Mouse (Mus musculus) B cell, adult 2 months (primary cell): ENCODE data around the gene Zc3h4.
A peak's percentile ranks its signal among the peaks of the same experiment; 100 is the strongest.
"Not testable (repeated sequence)": the region's sequence is repeated elsewhere in the genome, so short reads cannot be mapped to it uniquely, and the experiment has no call there.

Source experiments
- DNase-seq, 2 experiments: peaks; one replicate each; pipeline ENCODE4 v3.0.0; 2022

Gene Zc3h4

GRCm38 (mm10) chr7:16400689-16401611 lies at the start of gene Zc3h4:
TSS of gene Zc3h4 (plus strand) at chr7:16400910.
- peak; percentile 86 to 89 for DNase-seq

DNA sequence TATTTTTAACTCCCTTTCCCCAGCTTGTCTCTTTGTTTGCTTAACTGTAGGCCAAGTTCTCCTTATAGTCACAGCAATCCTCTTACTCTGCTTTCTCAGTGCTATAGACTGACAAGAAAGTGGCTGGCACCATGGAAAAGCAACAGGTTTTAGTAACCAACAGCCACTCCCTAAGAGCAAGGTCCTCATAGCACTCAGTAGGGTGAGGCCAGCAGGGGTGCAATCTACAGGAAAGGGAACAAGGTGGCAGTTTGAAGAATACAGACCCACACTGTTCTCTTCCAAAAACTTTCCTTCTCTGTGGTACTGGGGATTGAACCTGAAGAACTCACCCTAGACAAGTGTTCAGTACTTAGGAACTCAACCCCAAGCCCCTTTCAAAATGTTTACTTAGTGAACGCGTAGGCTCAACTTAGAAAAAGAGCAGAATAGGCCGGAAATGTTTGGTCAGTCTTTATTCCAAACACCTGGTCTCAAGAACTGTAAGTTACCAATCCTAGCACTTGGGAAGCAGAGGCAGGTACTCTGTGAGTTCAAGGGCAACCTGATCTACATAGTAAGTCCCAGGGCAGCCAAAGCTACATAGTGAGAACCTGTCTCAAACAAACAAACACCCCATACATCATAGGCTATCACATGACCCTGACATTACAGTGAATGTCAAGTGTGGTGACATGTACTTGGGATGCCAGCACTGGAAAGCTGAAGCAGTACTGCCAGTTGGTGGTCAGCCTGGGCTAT lies 44.7 kb upstream of the Zc3h4 start:
- no peak for DNase-seq

DNA sequence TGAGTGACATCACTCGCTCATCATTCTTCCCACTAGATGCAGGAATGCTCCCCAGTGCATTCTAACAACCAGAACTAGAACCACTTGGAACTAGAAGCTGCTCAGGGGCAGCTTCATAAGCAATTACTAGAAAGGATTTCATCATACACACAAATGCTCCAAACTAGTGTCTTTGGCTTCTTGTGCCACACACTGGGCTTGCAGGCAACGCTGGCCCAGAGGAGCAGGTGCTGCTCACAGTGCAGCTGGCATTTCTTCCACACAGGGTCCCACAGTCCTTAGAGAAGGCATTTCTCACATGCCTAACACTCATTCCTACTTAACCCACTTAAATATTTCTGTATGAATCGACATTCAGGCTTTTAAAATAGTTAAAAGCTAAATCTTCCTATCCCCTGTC lies 43.1 kb upstream of the Zc3h4 start:
- no peak for DNase-seq

GRCm38 (mm10) chr7:16364319-16364718 lies 36.4 kb upstream of the Zc3h4 start:
- peak in 1 of 2 experiments; percentile 9 for DNase-seq

DNA sequence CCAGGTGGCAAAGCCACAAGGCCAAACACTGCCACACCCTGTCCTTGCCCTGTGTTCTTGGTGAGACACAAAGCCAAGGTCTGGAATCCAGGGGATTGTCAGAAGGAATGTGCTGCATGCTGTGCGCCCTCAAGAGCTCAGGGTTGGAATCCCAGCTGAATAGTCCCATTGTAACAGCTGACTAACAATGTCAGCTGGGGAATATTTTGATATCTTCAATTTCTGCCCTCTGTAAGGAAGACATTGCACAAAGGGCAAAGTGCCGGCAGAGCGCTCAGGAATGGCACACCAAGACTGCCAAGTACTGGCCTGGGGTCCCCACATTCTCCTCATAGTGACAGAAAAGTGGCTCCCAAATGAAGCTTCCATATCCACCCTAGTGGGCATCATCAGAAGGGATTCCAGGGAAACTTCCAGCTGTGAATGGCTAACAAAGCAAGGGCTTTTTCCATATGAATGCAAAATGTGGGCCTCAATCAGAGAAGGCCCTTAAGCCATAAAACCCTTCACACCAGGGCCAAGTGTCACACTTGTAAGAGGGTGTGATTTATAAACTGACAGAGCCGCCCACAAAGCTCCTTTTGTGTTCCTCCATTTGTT lies 35.7 kb upstream of the Zc3h4 start:
- DNase-seq = peak in 1 of 2 experiments; percentile 9

DNA sequence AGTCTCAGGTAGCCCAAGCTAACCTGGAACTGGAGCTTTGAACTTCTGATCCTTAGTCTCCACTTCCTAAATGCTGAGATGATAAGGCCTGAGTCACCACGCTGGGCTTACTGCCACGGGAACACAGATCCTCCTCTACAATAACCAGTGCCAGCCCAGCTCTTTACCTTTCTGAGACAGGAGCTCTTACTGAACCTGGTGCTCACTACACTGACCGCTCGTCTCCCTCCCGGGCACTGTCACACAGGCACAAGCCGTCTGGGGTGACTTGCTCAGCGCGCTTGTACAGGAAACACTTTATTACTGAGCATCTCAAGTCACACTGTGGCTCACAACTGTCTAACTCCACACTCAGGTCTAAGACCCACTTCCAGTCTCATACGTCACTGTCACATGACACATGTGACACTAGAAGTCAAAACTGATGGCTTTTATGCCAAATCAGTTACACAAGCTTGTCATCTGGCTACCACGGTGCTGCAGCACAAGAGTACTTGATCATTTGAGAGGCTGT lies 34.5 kb upstream of the Zc3h4 start:
- no peak for DNase-seq

- no peak for DNase-seq
Measured at GRCm38 (mm10) chr7:16366669-16367068, 34.0 kb upstream of the Zc3h4 start.

DNA sequence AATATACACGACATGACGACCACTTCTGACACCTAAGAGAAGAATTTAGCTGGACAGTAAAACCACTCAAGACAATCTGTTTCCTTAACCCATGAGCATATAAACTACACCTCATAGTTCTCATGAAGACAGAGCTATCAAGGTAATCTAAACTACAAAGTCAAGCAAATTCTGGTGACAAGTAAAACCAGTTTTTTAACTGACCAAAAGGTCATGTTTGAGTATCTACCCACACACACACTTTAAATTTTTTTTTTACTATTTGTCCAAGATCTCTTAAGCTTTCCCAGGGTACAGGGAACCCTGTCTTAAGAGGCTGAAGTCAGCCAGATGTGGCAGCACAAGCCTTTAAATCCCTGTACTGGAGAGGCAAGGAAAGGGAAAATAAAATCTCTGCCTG lies 31.9 kb upstream of the Zc3h4 start:
- DNase-seq = no peak

- DNase-seq = no peak
Measured at GRCm38 (mm10) chr7:16370596-16370995, 30.1 kb upstream of the Zc3h4 start.

DNA sequence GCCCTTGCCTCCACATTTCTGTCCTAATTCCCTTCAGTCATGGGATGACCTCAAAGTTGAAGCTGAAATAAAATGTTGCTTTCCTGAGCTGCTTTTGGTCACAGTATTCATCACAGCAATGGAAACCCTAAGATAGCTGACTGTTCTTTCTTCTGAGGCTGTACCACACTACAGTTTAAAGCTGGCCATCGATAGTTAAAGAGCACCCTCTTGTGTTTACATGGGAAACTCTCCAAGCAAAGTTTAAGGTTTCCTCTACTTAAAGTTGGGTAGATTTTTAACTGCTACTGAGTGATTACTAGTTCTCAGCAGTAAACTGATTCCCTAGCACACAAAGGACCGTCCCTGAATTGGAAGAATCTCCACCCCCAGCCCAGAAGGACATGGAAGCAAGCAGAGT lies 27.0 kb upstream of the Zc3h4 start:
- no peak for DNase-seq

DNA sequence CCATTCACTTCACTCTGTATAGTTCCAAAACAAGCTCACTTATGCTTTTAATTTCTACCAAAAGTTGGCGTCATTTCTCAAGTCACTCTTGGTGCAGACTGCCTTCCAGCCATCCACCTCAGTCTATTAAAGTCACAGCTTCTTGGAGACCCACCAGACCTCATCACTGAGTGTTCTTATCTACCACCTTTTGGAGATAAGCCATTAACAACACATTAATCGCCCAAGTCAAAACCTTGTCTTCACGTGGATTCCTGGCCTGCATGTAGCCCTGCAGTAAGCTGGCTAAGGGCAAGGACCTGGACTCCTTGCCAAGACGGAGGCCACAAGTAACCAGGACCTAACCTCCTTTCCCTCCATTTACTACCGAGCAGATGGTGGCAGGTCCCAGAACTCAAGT lies 25.7 kb upstream of the Zc3h4 start:
- no peak for DNase-seq

GRCm38 (mm10) chr7:16376505-16376904 lies 24.2 kb upstream of the Zc3h4 start:
- DNase-seq = peak; percentile 79 to 82

DNA sequence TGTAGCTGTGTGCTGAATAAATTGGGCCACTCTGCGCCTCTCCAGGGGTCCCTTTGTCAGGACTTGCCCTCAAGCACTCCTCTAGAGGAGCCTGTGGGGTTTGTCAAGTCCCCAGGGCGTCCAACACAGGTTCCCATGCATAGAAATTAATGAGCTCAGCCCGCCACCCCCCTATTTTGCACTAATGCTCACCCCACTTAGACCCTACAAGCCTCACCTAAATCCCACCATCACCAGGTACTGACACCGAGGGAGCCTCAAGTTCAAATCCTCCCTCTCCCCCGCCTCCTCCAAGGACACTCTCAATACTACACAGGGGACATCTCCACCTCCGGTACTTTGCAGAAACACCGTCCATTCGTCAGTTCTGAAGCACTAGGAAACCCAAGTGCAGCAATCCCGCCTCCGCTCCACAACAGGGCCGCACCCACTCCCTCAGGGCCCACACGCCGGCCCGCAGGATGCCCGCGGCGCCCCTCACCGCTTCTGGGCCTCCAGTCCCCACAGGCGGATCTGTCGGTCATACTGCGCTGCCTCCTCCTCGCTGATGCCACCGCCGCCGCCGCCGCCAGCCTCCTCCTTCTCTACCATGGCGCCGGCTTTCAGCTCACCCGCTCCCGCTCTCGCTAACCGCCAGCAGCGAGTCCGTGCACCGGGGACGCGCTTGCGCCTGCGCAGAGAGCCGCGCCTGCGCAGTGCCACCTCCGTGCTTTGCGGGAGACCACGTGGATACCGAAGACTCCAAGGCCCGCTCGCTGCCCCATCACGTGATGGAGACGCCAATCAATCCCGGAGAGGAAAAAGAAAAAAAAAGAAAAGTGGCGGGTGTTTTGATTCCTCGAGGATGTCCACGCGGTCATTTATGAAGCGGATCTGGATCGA lies 13.3 kb upstream of the Zc3h4 start, which contains the start of gene Sae1:
Gene Sae1, minus strand, starts transcription at position 647 of the 882 bp plus-strand sequence.
- DNase-seq = peak; percentile 91 to 94

- DNase-seq = not testable (repeated sequence)
Measured at GRCm38 (mm10) chr7:16389942-16390341, 10.8 kb upstream of the Zc3h4 start.

DNA sequence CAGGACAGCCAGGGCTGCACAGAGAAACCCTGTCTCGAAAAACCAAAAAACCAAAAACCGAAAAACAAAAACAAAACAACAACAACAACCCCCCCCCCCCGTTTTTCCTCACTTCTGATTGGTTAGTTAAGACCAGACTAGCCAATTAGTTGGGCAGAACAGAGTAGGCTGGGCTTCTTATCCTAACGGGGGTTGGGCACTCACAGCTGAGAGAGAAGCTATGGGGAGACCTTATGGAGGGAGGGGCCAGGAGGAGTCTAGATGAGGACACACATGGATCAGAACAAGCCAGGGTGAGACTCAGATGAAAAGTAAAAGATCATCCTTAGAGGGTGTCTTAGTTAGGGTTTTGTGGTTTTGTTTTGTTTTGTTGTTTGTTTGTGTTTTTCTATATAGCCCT lies 7.8 kb upstream of the Zc3h4 start:
- no peak for DNase-seq

GRCm38 (mm10) chr7:16395944-16396343 lies 4.8 kb upstream of the Zc3h4 start:
- DNase-seq = peak; percentile 69 to 76

- no peak for DNase-seq
Measured at GRCm38 (mm10) chr7:16397465-16397864, 3.2 kb upstream of the Zc3h4 start.

DNA sequence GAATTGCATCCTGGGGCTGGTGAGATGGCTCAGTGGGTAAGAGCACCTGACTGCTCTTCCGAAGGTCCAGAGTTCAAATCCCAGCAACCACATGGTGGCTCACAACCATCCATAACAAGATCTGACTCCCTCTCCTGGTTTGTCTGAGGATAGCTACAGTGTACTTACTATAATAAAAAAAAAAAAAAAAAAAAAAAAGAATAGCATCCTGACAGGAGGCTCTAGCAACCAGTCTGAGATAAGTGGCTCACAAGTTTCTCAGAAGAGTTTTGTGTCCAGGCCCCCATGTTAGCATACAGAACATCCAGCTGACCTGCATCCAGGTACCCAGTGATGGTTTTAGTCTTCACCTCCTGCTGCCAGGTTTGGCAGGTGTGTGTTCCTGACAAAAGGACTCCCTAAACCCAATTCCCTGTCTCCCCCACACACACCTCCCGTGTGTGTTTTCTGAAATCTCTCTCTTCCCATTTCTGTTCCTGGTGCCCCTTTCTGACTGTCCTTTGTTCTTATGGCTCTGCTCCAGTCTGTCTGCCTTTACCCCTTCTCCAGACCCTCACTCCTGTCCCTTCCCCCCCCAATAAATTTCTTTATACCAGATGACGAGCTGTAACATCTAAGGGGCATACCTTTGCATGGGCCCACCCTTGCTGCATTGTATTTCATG lies 2.2 kb upstream of the Zc3h4 start:
- DNase-seq = peak in 1 of 2 experiments; percentile 5

DNA sequence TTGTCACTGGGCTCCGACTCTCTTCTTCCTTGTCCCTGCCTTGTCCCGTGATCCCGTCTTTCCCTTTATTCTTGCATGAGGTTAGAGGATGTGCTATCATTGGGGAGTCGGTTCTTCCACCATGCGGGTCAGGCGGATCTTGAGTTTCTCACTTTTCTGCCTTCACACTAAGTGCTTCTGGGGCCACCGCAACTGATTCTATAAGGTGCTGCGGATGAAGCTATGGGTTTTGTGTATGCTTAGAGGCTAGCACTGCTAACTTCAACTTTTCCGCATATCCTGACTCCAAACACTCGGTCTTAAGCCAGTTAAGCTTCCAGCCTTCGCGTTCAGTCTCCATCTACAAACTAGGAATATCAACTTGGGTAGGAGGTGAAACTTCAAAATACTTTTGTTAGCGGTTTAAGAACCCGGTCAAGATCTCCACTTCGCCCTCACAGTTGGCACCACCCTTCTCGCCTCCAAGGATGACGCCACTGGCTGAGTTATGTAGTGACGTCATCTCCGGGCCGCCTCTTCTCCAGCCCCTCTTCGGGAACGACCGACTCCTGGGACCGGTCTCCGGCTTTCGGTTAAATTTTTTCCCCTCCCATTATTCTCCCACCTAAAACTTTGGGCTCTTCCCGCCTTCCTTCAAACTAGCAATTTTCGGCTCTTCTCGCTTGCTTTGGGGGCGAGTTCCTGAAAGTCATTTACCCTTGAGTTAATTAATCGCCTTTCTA lies 1.5 kb upstream of the Zc3h4 start:
- peak; percentile 86 to 89 for DNase-seq

GRCm38 (mm10) chr7:16399820-16400688 lies 656 bp upstream of the Zc3h4 start:
- peak; percentile 94 to 95 for DNase-seq
